Mouse (Mus musculus): ENCODE measurements around the gene Srprb. TPM values are rescaled to one million over a fixed set of nuclear protein-coding genes. Genes with fewer than 3 reads are reported as not detected.
"Not testable (repeated sequence)": the region's sequence is repeated elsewhere in the genome, so short reads cannot be mapped to it uniquely, and the experiment has no call there.

Srprb gene
- polyA plus RNA-seq, 1 experiment = 1.1 TPM

DNA sequence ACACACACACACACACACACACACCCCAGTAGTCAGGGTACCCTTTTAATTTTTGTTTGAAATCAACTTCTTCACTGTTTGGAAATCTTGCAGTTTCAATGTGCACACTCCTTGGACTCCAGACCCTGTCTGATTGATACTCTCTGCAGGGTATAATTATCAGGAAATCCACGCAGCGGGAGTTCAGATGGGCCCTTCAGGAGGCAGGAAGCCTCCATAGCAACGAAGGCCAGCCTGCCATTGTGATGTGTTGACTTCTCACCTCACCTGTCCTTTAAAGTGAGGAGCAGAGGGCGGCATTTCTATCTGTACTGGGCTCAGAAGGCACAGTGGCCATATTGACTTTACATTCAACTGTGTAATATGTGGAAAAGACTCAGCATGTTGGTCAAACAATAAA is 17.1 kb downstream of the Srprb start:
- Histone ChIP-seq H3K36me3 (ENCODE audit: control insufficient read depth) (peaks cover 23% of the 10 kb centered on the region), H3K4me1 (ENCODE audit: control insufficient read depth) (peaks cover 14% of the 10 kb centered on the region)

DNA sequence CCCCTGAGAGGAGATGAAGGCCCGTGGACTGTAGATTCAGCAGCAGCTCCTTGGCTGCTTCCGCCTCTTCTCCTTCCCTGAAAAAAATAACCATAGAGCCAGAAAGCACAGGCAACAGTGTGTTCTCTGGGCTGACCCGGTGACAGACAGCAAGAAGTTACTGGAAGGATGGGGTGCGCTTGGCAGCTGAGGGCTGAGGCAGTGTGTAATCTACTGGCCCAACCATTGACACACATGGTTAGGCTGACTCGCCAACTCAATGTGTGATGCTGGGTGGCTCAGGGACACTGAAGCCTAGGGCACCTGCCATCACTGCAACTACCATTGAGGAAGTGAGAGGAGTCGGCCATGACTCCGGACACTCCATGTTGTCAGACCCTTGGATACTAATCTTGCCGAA is 20.1 kb downstream of the Srprb start:
- Histone ChIP-seq H3K36me3 (ENCODE audit: control insufficient read depth) (no peaks in the 10 kb centered on the region), H3K27me3 (ENCODE audit: control insufficient read depth) (no peaks in the 10 kb centered on the region), H3K4me1 (ENCODE audit: control insufficient read depth) (peaks cover 15% of the 10 kb centered on the region), H3K4me3 (replicated peaks) (no peak overlapping the region), H3K9me3 (ENCODE audit: control insufficient read depth, low read length) (no peaks in the 10 kb centered on the region)
- TF ChIP-seq TAL1 (IDR thresholded peaks at IDR 0.05; ENCODE audit: low read length) (no peak), GATA1 (IDR thresholded peaks at IDR 0.05; ENCODE audit: low read length) (no peak)

More for the DNA sequence above, 17.1 kb downstream of the Srprb start:
- TF ChIP-seq GATA1 (IDR thresholded peaks at IDR 0.05; ENCODE audit: low read length) (no peak), TAL1 (IDR thresholded peaks at IDR 0.05; ENCODE audit: low read length) (no peak)
- no peak overlapping the region for H3K4me3 ChIP-seq (replicated peaks)
- no peaks in the 10 kb centered on the region for H3K9me3 ChIP-seq (ENCODE audit: control insufficient read depth, low read length)
- H3K27me3 ChIP-seq (ENCODE audit: control insufficient read depth) = no peaks in the 10 kb centered on the region

DNA sequence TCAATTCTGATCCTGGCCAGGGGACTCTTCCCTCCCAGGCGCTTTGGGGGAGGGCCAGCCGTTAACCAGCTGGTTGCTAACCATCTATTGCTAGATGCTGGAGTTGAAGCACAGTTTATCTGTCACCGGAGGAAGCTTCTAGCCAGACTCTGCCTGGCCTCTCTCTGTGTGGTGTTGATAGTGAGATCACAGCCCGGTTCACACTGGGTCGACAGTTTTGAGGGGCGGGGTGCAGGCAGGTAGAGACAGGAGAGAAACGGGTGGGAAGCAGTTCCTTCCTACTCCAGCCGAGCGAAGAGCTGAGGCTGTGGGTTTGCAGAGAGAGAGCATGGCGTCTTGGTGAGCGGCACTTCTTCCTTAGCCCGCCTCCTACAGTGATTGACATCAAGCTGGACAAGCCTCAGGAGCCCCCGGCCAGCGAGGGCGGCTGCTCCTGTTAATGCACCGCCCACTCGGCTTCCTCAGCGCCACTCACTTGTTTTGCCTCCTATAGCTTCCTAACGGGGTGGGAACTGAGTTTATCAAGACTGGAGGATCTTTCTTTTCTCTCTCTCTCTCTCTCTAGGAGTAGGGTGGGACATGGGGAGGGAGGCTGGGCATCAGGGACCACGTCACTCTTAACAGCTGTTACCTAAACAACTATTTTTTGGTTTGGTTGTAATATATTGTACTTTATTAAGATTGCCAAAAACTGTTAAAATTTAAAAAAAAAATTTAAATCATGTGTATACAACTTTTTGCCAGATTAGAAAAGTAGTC is 21.0 kb downstream of the Srprb start:
- peak overlapping the region; percentile 60 for H3K4me3 ChIP-seq (replicated peaks)
- peaks cover 15% of the 10 kb centered on the region for H3K4me1 ChIP-seq (ENCODE audit: control insufficient read depth)
- H3K36me3 ChIP-seq (ENCODE audit: control insufficient read depth) = no peaks in the 10 kb centered on the region
- TF ChIP-seq GATA1 (IDR thresholded peaks at IDR 0.05; ENCODE audit: low read length) = no peak
- no peak for TF ChIP-seq TAL1 (IDR thresholded peaks at IDR 0.05; ENCODE audit: low read length)
- no peaks in the 10 kb centered on the region for H3K9me3 ChIP-seq (ENCODE audit: control insufficient read depth, low read length)
- no peaks in the 10 kb centered on the region for H3K27me3 ChIP-seq (ENCODE audit: control insufficient read depth)

- Histone ChIP-seq H3K4me3 (replicated peaks) (peak overlapping the region; percentile 60), H3K27me3 (ENCODE audit: control insufficient read depth) (no peaks in the 10 kb centered on the region)
These were observed 21.6 kb downstream of the Srprb start for GRCm38 (mm10) chr9:103180303-103180702.

GRCm38 (mm10) chr9:103175692-103176091 is 26.2 kb downstream of the Srprb start:
- Histone ChIP-seq H3K36me3 (ENCODE audit: control insufficient read depth) (no peaks in the 10 kb centered on the region), H3K9me3 (ENCODE audit: control insufficient read depth, low read length) (no peaks in the 10 kb centered on the region), H3K4me1 (ENCODE audit: control insufficient read depth) (peaks cover 11% of the 10 kb centered on the region), H3K27me3 (ENCODE audit: control insufficient read depth) (no peaks in the 10 kb centered on the region), H3K4me3 (replicated peaks) (no peak overlapping the region)
- no peak for TF ChIP-seq GATA1 (IDR thresholded peaks at IDR 0.05; ENCODE audit: low read length)
- TF ChIP-seq TAL1 (IDR thresholded peaks at IDR 0.05; ENCODE audit: low read length) = no peak

More at GRCm38 (mm10) chr9:103180303-103180702, 21.6 kb downstream of the Srprb start:
- Histone ChIP-seq H3K9me3 (ENCODE audit: control insufficient read depth, low read length) (no peaks in the 10 kb centered on the region), H3K36me3 (ENCODE audit: control insufficient read depth) (no peaks in the 10 kb centered on the region), H3K4me1 (ENCODE audit: control insufficient read depth) (peaks cover 15% of the 10 kb centered on the region)
- TF ChIP-seq TAL1 (IDR thresholded peaks at IDR 0.05; ENCODE audit: low read length) = no peak
- TF ChIP-seq GATA1 (IDR thresholded peaks at IDR 0.05; ENCODE audit: low read length) = no peak

DNA sequence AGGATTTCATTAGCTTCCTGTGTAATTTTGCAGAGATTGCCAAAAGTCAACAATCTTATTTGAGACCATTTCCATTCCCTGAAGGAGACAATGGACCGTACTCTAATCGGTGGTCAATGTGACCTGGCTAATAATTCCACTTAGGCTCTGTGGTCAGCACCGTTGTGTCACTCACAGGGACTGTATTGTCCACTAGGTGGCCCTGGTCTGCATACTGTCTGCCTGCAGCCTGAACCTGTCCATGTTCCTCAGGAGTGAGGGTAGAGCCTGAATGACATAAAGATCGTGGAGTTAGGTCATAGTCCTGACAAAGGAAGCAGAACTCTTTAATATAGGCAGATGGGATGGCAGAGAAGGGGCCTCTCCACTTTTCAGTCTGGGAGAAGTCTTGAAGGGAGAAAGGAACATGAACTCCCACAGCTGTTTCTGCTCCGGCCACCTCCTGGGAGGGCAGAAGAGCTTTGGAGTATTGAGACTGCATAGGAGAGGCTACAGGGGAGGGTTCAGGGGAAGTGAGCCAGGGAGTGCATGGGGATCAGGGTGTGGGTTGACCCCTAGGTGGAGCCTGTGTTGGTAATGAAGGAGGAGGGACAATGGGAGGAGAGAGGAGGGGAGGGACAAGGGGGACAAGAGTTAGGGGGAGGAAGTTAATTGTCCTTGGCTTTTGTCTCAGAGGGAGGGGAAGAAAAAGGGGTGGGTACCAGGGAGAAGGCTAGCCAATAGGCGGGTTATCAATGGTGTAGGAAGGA is 27.0 kb downstream of the Srprb start:
- TF ChIP-seq GATA1 (IDR thresholded peaks at IDR 0.05; ENCODE audit: low read length) (no peak), TAL1 (IDR thresholded peaks at IDR 0.05; ENCODE audit: low read length) (no peak)
- Histone ChIP-seq H3K4me3 (replicated peaks) (no peak overlapping the region), H3K36me3 (ENCODE audit: control insufficient read depth) (no peaks in the 10 kb centered on the region), H3K27me3 (ENCODE audit: control insufficient read depth) (no peaks in the 10 kb centered on the region), H3K9me3 (ENCODE audit: control insufficient read depth, low read length) (no peaks in the 10 kb centered on the region), H3K4me1 (ENCODE audit: control insufficient read depth) (peaks cover 3% of the 10 kb centered on the region)

GRCm38 (mm10) chr9:103168771-103169170 is 33.2 kb downstream of the Srprb start:
- Histone ChIP-seq H3K36me3 (ENCODE audit: control insufficient read depth) (no peaks in the 10 kb centered on the region), H3K9me3 (ENCODE audit: control insufficient read depth, low read length) (no peaks in the 10 kb centered on the region), H3K4me3 (replicated peaks) (no peak overlapping the region), H3K4me1 (ENCODE audit: control insufficient read depth) (0 out of 2 replicates have a peak, but pooled peaks cover 1% of the 10 kb centered on the region), H3K27me3 (ENCODE audit: control insufficient read depth) (no peaks in the 10 kb centered on the region)
- TF ChIP-seq TAL1 (IDR thresholded peaks at IDR 0.05; ENCODE audit: low read length) (no peak), GATA1 (IDR thresholded peaks at IDR 0.05; ENCODE audit: low read length) (no peak)

- Histone ChIP-seq H3K4me3 (replicated peaks) (no peak overlapping the region), H3K36me3 (ENCODE audit: control insufficient read depth) (no peaks in the 10 kb centered on the region), H3K27me3 (ENCODE audit: control insufficient read depth) (no peaks in the 10 kb centered on the region), H3K9me3 (ENCODE audit: control insufficient read depth, low read length) (no peaks in the 10 kb centered on the region), H3K4me1 (ENCODE audit: control insufficient read depth) (0 out of 2 replicates have a peak, but pooled peaks cover 1% of the 10 kb centered on the region)
- TF ChIP-seq TAL1 (IDR thresholded peaks at IDR 0.05; ENCODE audit: low read length) (no peak), GATA1 (IDR thresholded peaks at IDR 0.05; ENCODE audit: low read length) (no peak)
These were observed 33.9 kb downstream of the Srprb start for GRCm38 (mm10) chr9:103168046-103168445.

DNA sequence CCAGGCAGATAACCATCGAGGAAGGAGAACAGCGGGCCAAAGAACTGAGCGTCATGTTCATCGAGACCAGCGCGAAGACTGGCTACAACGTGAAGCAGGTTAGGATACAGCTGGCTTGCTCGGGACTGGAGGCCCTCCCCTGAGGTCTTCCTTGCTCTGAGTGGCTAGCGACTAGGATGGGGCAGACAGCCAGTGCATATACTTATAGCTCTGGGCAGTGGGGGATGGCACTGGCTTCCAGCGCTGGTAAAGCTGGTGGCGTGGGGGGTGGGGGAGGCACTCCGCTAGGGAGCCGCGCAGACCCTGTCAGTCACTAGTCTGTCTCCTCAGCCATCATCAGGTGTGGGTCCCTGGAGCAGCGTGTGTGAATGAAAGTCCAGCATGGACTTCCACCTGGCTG is 38.1 kb downstream of the Srprb start:
- Histone ChIP-seq H3K36me3 (ENCODE audit: control insufficient read depth) (no peaks in the 10 kb centered on the region), H3K4me3 (replicated peaks) (no peak overlapping the region)
- TF ChIP-seq GATA1 (IDR thresholded peaks at IDR 0.05; ENCODE audit: low read length) (no peak), TAL1 (IDR thresholded peaks at IDR 0.05; ENCODE audit: low read length) (no peak)

DNA sequence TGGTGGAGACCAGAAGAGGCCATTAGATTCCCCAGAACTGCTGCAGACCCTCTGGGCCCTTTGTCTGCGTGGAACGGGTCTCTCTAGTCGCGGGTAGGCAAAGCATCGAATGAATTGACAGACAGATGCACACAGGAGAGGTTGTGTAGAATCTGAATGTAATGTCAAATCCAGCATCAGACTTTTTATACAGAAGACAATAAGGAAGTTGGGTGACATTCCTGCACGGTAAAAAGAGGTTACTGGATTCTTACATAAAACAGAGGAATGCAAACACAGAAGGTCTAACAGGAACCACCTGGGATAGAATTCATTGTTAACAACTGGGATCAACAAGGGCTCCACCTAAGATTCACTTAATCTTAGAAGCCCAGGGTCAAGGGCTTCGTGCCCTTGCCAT is 46.8 kb downstream of the Srprb start:
- not testable (repeated sequence) for H3K27me3 ChIP-seq (ENCODE audit: control insufficient read depth); H3K4me1 ChIP-seq (ENCODE audit: control insufficient read depth); H3K36me3 ChIP-seq (ENCODE audit: control insufficient read depth); H3K9me3 ChIP-seq (ENCODE audit: control insufficient read depth, low read length); H3K4me3 ChIP-seq (replicated peaks)

More for the DNA sequence above, 38.1 kb downstream of the Srprb start:
- H3K27me3 ChIP-seq (ENCODE audit: control insufficient read depth) = no peaks in the 10 kb centered on the region
- H3K4me1 ChIP-seq (ENCODE audit: control insufficient read depth) = no peaks in the 10 kb centered on the region
- H3K9me3 ChIP-seq (ENCODE audit: control insufficient read depth, low read length) = no peaks in the 10 kb centered on the region
